Comparison of ENCODE assay signal across 20 mouse cellular contexts in genomic region chr1:131075098-131075791, GRCm38 (mm10). TPM values are rescaled to one million over a fixed set of nuclear protein-coding genes. Genes with fewer than 3 reads are reported as not detected.
DNase-seq lines count a peak whose midpoint lies in the region; ATAC-seq and TF ChIP-seq lines count a peak whose summit lies in the region.
"Had no signal": no experiment of that assay in that cellular context is flagged by ENCODE, and none has a peak within 500 bp of the region (broad histone marks: within the 10 kb centered on the region; RNA-seq: fewer than 3 reads in every experiment).

No protein-coding gene starts in this region.

- no peak overlapping the region for H3K4me3 ChIP-seq in forebrain, embryonic 10.5 days
- no peak overlapping the region for H3K4me3 ChIP-seq in forebrain, embryonic 11.5 days (ENCODE audit: low read depth, low read length)
- no peak overlapping the region for H3K4me3 ChIP-seq in hindbrain, embryonic 10.5 days
- H3K4me3 ChIP-seq in hindbrain, postnatal 0 days (ENCODE audit: low read length), result no peak overlapping the region
- no peak overlapping the region for H3K4me3 ChIP-seq in neural tube, embryonic 13.5 days
- H3K4me3 ChIP-seq: heart, embryonic 12.5 days; intestine, embryonic 15.5 days had no signal

- H3K27ac ChIP-seq in forebrain, embryonic 10.5 days, result peak overlapping the region; percentile 41; the same call in 1 of the 2 replicates
- H3K27ac ChIP-seq in forebrain, embryonic 11.5 days (ENCODE audit: low read depth, low read length), result no peak overlapping the region
- peak overlapping the region; percentile 30; the same call in 1 of the 2 replicates for H3K27ac ChIP-seq in hindbrain, embryonic 10.5 days
- H3K27ac ChIP-seq in hindbrain, postnatal 0 days, result no peak overlapping the region
- peak overlapping the region; percentile 70; the same call in 1 of the 2 replicates for H3K27ac ChIP-seq in neural tube, embryonic 13.5 days (replicated peaks)
- H3K27ac ChIP-seq: intestine, embryonic 15.5 days; kidney, postnatal 0 days had no signal

- peaks cover 8% of the 10 kb centered on the region; the same call in 1 of the 2 replicates for H3K36me3 ChIP-seq in forebrain, embryonic 10.5 days (replicated peaks)
- H3K36me3 ChIP-seq in forebrain, embryonic 11.5 days (ENCODE audit: control insufficient read depth, insufficient read depth, low read length), result no peaks in the 10 kb centered on the region
- no peaks in the 10 kb centered on the region for H3K36me3 ChIP-seq in hindbrain, embryonic 10.5 days
- H3K36me3 ChIP-seq in hindbrain, postnatal 0 days (ENCODE audit: insufficient read depth, low read length), result no peaks in the 10 kb centered on the region
- 0 out of 2 replicates have a peak, but pooled peaks cover 5% of the 10 kb centered on the region for H3K36me3 ChIP-seq in neural tube, embryonic 13.5 days
- H3K36me3 ChIP-seq: heart, embryonic 12.5 days; intestine, embryonic 15.5 days had no signal

- peaks cover 81% of the 10 kb centered on the region for H3K4me1 ChIP-seq in forebrain, embryonic 10.5 days
- H3K4me1 ChIP-seq in forebrain, embryonic 11.5 days (replicated peaks; ENCODE audit: control insufficient read depth, insufficient read depth, low read length), result peaks cover 23% of the 10 kb centered on the region
- H3K4me1 ChIP-seq in hindbrain, embryonic 10.5 days (replicated peaks), result peaks cover 75% of the 10 kb centered on the region
- peaks cover 35% of the 10 kb centered on the region for H3K4me1 ChIP-seq in hindbrain, postnatal 0 days (ENCODE audit: insufficient read depth, low read length)
- peaks cover 62% of the 10 kb centered on the region for H3K4me1 ChIP-seq in neural tube, embryonic 13.5 days (replicated peaks)

- no peak for ATAC-seq in forebrain, embryonic 11.5 days (replicated peaks; ENCODE audit: low FRiP score)
- ATAC-seq in hindbrain, postnatal 0 days, result no peak
- ATAC-seq in neural tube, embryonic 13.5 days (ENCODE audit: low read depth), result no peak
- no peak for ATAC-seq in erythroid progenitor cell, adult 5-6 weeks (replicated peaks; ENCODE audit: low FRiP score, poor library complexity, severe bottlenecking)
- ATAC-seq: intestine, embryonic 15.5 days; Patski had no signal

- no peak for TF ChIP-seq CTCF in hindbrain, postnatal 0 days (IDR thresholded peaks at IDR 0.05; ENCODE audit: low read depth)

- no peaks in the 10 kb centered on the region for H3K9me3 ChIP-seq in forebrain, embryonic 10.5 days
- H3K9me3 ChIP-seq in forebrain, embryonic 11.5 days (ENCODE audit: control insufficient read depth, low read length), result no peaks in the 10 kb centered on the region
- H3K9me3 ChIP-seq in hindbrain, embryonic 10.5 days, result no peaks in the 10 kb centered on the region
- H3K9me3 ChIP-seq in hindbrain, postnatal 0 days (ENCODE audit: low read length), result no peaks in the 10 kb centered on the region
- no peaks in the 10 kb centered on the region for H3K9me3 ChIP-seq in neural tube, embryonic 13.5 days
- H3K9me3 ChIP-seq: heart, embryonic 12.5 days; intestine, embryonic 15.5 days had no signal

- WGBS in forebrain, embryonic 10.5 days, result 97% methylated on average over 7 of the region's 7 CpGs
- 91% methylated on average over 7 of the region's 7 CpGs for WGBS in forebrain, embryonic 11.5 days
- 89% methylated on average over 7 of the region's 7 CpGs for WGBS in hindbrain, embryonic 10.5 days
- WGBS in hindbrain, postnatal 0 days, result 80% methylated on average over 7 of the region's 7 CpGs
- WGBS in neural tube, embryonic 13.5 days, result 86% methylated on average over 7 of the region's 7 CpGs

- no peaks in the 10 kb centered on the region for H3K27me3 ChIP-seq in forebrain, embryonic 10.5 days (ENCODE audit: poor library complexity, severe bottlenecking)
- no peaks in the 10 kb centered on the region for H3K27me3 ChIP-seq in forebrain, embryonic 11.5 days (ENCODE audit: control insufficient read depth, insufficient read depth, low read length)
- H3K27me3 ChIP-seq in hindbrain, embryonic 10.5 days (ENCODE audit: insufficient read depth, poor library complexity, severe bottlenecking), result no peaks in the 10 kb centered on the region
- no peaks in the 10 kb centered on the region for H3K27me3 ChIP-seq in hindbrain, postnatal 0 days (ENCODE audit: insufficient read depth, low read length)
- no peaks in the 10 kb centered on the region for H3K27me3 ChIP-seq in neural tube, embryonic 13.5 days
- H3K27me3 ChIP-seq: CH12.LX; heart, embryonic 12.5 days; intestine, embryonic 15.5 days; Patski had no signal

- no peak overlapping the region for H3K4me2 ChIP-seq in forebrain, embryonic 11.5 days (ENCODE audit: low read depth, low read length, severe bottlenecking)
- H3K4me2 ChIP-seq in hindbrain, postnatal 0 days (ENCODE audit: low read depth, low read length), result no peak overlapping the region
- no peak overlapping the region for H3K4me2 ChIP-seq in neural tube, embryonic 13.5 days
- H3K4me2 ChIP-seq: intestine, embryonic 15.5 days; lung, embryonic 14.5 days had no signal

- no peak overlapping the region for H3K9ac ChIP-seq in forebrain, embryonic 11.5 days (ENCODE audit: low read length)
- no peak overlapping the region for H3K9ac ChIP-seq in hindbrain, postnatal 0 days (replicated peaks; ENCODE audit: low read length)
- H3K9ac ChIP-seq in neural tube, embryonic 13.5 days, result no peak overlapping the region
- H3K9ac ChIP-seq: intestine, embryonic 15.5 days; lung, embryonic 14.5 days had no signal

- no peak for DNase-seq in forebrain, embryonic 10.5 days (ENCODE audit: extremely low spot score, low spot score)
- no peak for DNase-seq in forebrain, embryonic 11.5 days (ENCODE audit: low spot score)
- DNase-seq in hindbrain, embryonic 10.5 days (ENCODE audit: low spot score), result no peak
- DNase-seq in hindbrain, postnatal 0 days (ENCODE audit: low spot score), result no peak
- no peak for DNase-seq in neural tube, embryonic 10.5 days (ENCODE audit: extremely low spot score, low spot score)
- DNase-seq in embryo, embryonic 9.5 days (ENCODE audit: extremely low spot score), result no peak
- DNase-seq: cerebellum, adult 2 months; spleen, adult 18-20 months; thymus, postnatal 36 days had no signal

RNA-seq across cellular contexts. Expression of gene Mapkapk2, which starts 22.4 kb away (rescaled TPM):
- 41.1 and 41.3 TPM in 2 replicates for polyA plus RNA-seq in forebrain, embryonic 10.5 days (2016; fragmentation: Nextera tagmentation; extraction: Ambion mirVana)
- polyA plus RNA-seq in forebrain, embryonic 11.5 days (2014; fragmentation: Nextera tagmentation; extraction: Ambion mirVana), result 52.3 and 57.8 TPM in 2 replicates
- 47.0 and 51.1 TPM in 2 replicates for polyA plus RNA-seq in hindbrain, embryonic 10.5 days (2016; fragmentation: Nextera tagmentation; extraction: Ambion mirVana)
- total RNA-seq in hindbrain, postnatal 0 days (2014; rRNA removed), result 71.1 and 74.2 TPM in 2 replicates
- 19.7 and 21.2 TPM in 2 replicates for polyA plus RNA-seq in hindbrain, postnatal 0 days (2015; fragmentation: Nextera tagmentation; extraction: Ambion mirVana)
- polyA plus RNA-seq in neural tube, embryonic 13.5 days (2015; fragmentation: Nextera tagmentation; extraction: Ambion mirVana), result 22.3 and 22.7 TPM in 2 replicates
- 30.3 and 36.9 TPM in 2 replicates for total RNA-seq in erythroid progenitor cell, adult 5-6 weeks (2015; ENCODE audit: low replicate concordance)
- total RNA-seq in erythroid progenitor cell, adult 5-6 weeks (2017; ENCODE audit: low replicate concordance), result 16.0 and 23.2 TPM in 2 replicates

RNA-seq across cellular contexts. Expression of gene Il10, which starts 55.6 kb away (rescaled TPM):
- not detected in 2 replicates for polyA plus RNA-seq in forebrain, embryonic 10.5 days (2016; fragmentation: Nextera tagmentation; extraction: Ambion mirVana)
- polyA plus RNA-seq in forebrain, embryonic 11.5 days (2014; fragmentation: Nextera tagmentation; extraction: Ambion mirVana), result not detected in 2 replicates
- polyA plus RNA-seq in hindbrain, embryonic 10.5 days (2016; fragmentation: Nextera tagmentation; extraction: Ambion mirVana), result not detected in 2 replicates
- total RNA-seq in hindbrain, postnatal 0 days (2014; rRNA removed), result not detected in 2 replicates
- polyA plus RNA-seq in hindbrain, postnatal 0 days (2015; fragmentation: Nextera tagmentation; extraction: Ambion mirVana), result not detected in 2 replicates
- polyA plus RNA-seq in neural tube, embryonic 13.5 days (2015; fragmentation: Nextera tagmentation; extraction: Ambion mirVana), result not detected in 2 replicates
- total RNA-seq in erythroid progenitor cell, adult 5-6 weeks (2015; ENCODE audit: low replicate concordance), result not detected in 2 replicates
- not detected in 2 replicates for total RNA-seq in erythroid progenitor cell, adult 5-6 weeks (2017; ENCODE audit: low replicate concordance)
- total RNA-seq: adrenal gland, adult 18-20 months; left cerebral cortex, postnatal 36 days had no signal
- polyA plus RNA-seq: cerebellum, adult 2 months; heart, embryonic 12.5 days; intestine, embryonic 15.5 days; lung, embryonic 14.5 days; neural tube, embryonic 14.5 days had no signal

Comparison
In these comparisons a context has a peak if more than half of its experiments do, and no peak if none do; other contexts are left out.
1. H3K27ac ChIP-seq: peak in forebrain, embryonic 10.5 days (single experiment), hindbrain, embryonic 10.5 days (single experiment) and neural tube, embryonic 13.5 days (single experiment); none in forebrain, embryonic 11.5 days (single experiment) and hindbrain, postnatal 0 days (single experiment).